Mouse (Mus musculus) heart, adult 2 months (tissue): ENCODE measurements around the gene Pold2.

Source experiments
- CTCF ChIP-seq: fragments of 200-600 bp; IDR thresholded peaks from 2 replicates; pipeline ENCODE4 v1.8.1; 2022; ENCODE audit warnings: antibody characterized with exemption, mild to moderate bottlenecking, moderate library complexity
- EP300 ChIP-seq: fragments of 200-500 bp; IDR thresholded peaks from 2 replicates; pipeline ENCODE4 v1.6.1; 2011; ENCODE audit warnings: low read depth, low read length, control low read depth; ENCODE audit not compliant: insufficient read depth

DNA sequence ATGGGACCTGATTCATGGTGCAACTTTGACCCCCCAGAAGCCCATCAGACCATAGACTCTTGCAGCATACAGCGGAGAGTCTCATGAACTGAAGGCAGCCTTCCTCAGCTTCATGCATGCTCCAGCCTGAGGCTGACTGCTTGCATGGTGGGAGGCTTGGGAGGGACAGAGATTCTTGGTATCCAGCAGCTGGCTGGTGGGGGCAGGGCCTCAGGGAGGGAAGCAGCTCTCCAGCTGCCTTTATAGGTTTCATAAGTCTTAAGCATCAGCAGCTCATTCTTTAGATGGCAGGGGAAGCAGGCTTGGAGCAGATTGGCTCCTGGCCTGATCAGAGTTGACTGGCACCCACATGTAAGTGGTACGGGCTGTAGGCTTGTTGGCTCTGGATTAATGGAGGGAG is 10.9 kb downstream of the Pold2 start:
- TF ChIP-seq EP300 (no peak), CTCF (no peak)
